Mouse (Mus musculus): ENCODE results near the gene Son. TPM values are rescaled to one million over a fixed set of nuclear protein-coding genes. Genes with fewer than 3 reads are reported as not detected.

Gene Son
- polyA plus RNA-seq, 1 experiment from 2014 or later = 142 TPM

- WGBS = 11% methylated on average over 39 of the region's 39 CpGs
- Histone ChIP-seq H3K27me3 (no peaks in the 10 kb centered on the region), H3K4me2 (replicated peaks) (peak within 1 kb of the TSS; percentile 69), H3K4me3 (peak within 1 kb of the TSS; percentile 73), H3K4me1 (peaks cover 7% of the 10 kb centered on the region; the same call in 1 of the 2 replicates), H3K9ac (replicated peaks) (peak within 1 kb of the TSS; percentile 71), H3K36me3 (peaks cover 33% of the 10 kb centered on the region), H3K27ac (replicated peaks) (no peak within 1 kb of the TSS), H3K9me3 (no peaks in the 10 kb centered on the region)
- ATAC-seq (replicated peaks) = peak; percentile 96
These were observed 28.5 kb upstream of the Son start, which contains the start of gene Dnajc28 for GRCm38 (mm10) chr16:91618511-91619501. TSS of gene Dnajc28 (minus strand) at chr16:91619026.

- Histone ChIP-seq H3K36me3 (peaks cover 45% of the 10 kb centered on the region), H3K4me2 (replicated peaks) (no peak overlapping the region), H3K4me1 (peaks cover 7% of the 10 kb centered on the region; the same call in 1 of the 2 replicates), H3K27me3 (no peaks in the 10 kb centered on the region), H3K4me3 (no peak overlapping the region), H3K9me3 (no peaks in the 10 kb centered on the region), H3K9ac (replicated peaks) (no peak overlapping the region), H3K27ac (replicated peaks) (no peak overlapping the region)
- ATAC-seq (replicated peaks) = no peak
- WGBS = 93% methylated on average over 5 of the region's 5 CpGs
These were observed 27.1 kb upstream of the Son start for GRCm38 (mm10) chr16:91620185-91620584.

GRCm38 (mm10) chr16:91620991-91621390 lies 26.3 kb upstream of the Son start:
- Histone ChIP-seq H3K27me3 (no peaks in the 10 kb centered on the region), H3K9me3 (no peaks in the 10 kb centered on the region), H3K9ac (replicated peaks) (no peak overlapping the region), H3K36me3 (peaks cover 49% of the 10 kb centered on the region), H3K4me1 (peaks cover 7% of the 10 kb centered on the region; the same call in 1 of the 2 replicates), H3K4me2 (replicated peaks) (no peak overlapping the region), H3K27ac (replicated peaks) (no peak overlapping the region), H3K4me3 (no peak overlapping the region)
- 93% methylated on average over 11 of the region's 11 CpGs for WGBS
- ATAC-seq (replicated peaks) = no peak

GRCm38 (mm10) chr16:91623074-91623473 lies 24.2 kb upstream of the Son start:
- no peak overlapping the region for H3K27ac ChIP-seq (replicated peaks)
- H3K9ac ChIP-seq (replicated peaks) = no peak overlapping the region
- no peak for ATAC-seq (replicated peaks)
- peaks cover 4% of the 10 kb centered on the region; the same call in 1 of the 2 replicates for H3K4me1 ChIP-seq
- H3K9me3 ChIP-seq = no peaks in the 10 kb centered on the region
- H3K36me3 ChIP-seq = peaks cover 64% of the 10 kb centered on the region
- H3K4me2 ChIP-seq (replicated peaks) = no peak overlapping the region
- no peaks in the 10 kb centered on the region for H3K27me3 ChIP-seq
- 94% methylated on average over 9 of the region's 9 CpGs for WGBS
- no peak overlapping the region for H3K4me3 ChIP-seq

GRCm38 (mm10) chr16:91627831-91628230 lies 19.5 kb upstream of the Son start:
- no peaks in the 10 kb centered on the region for H3K27me3 ChIP-seq
- no peak overlapping the region for H3K4me2 ChIP-seq (replicated peaks)
- WGBS = 90% methylated on average over 7 of the region's 7 CpGs
- H3K9me3 ChIP-seq = no peaks in the 10 kb centered on the region
- no peak overlapping the region for H3K27ac ChIP-seq (replicated peaks)
- H3K36me3 ChIP-seq = peaks cover 69% of the 10 kb centered on the region
- no peaks in the 10 kb centered on the region for H3K4me1 ChIP-seq
- no peak overlapping the region for H3K9ac ChIP-seq (replicated peaks)
- no peak overlapping the region for H3K4me3 ChIP-seq
- ATAC-seq (replicated peaks) = no peak

- Histone ChIP-seq H3K36me3 (peaks cover 67% of the 10 kb centered on the region), H3K4me3 (no peak overlapping the region), H3K4me2 (replicated peaks) (no peak overlapping the region), H3K9ac (replicated peaks) (no peak overlapping the region), H3K9me3 (no peaks in the 10 kb centered on the region), H3K27me3 (no peaks in the 10 kb centered on the region), H3K27ac (replicated peaks) (no peak overlapping the region), H3K4me1 (no peaks in the 10 kb centered on the region)
- no peak for ATAC-seq (replicated peaks)
- WGBS = 92% methylated on average over 3 of the region's 3 CpGs
These were observed 18.6 kb upstream of the Son start for GRCm38 (mm10) chr16:91628673-91629072.

GRCm38 (mm10) chr16:91629749-91630148 lies 17.6 kb upstream of the Son start:
- no peaks in the 10 kb centered on the region for H3K9me3 ChIP-seq
- peaks cover 63% of the 10 kb centered on the region for H3K36me3 ChIP-seq
- no peak overlapping the region for H3K4me3 ChIP-seq
- H3K9ac ChIP-seq (replicated peaks) = no peak overlapping the region
- no peak overlapping the region for H3K27ac ChIP-seq (replicated peaks)
- WGBS = 89% methylated on average over 4 of the region's 4 CpGs
- H3K4me1 ChIP-seq = no peaks in the 10 kb centered on the region
- no peak overlapping the region for H3K4me2 ChIP-seq (replicated peaks)
- no peak for ATAC-seq (replicated peaks)
- H3K27me3 ChIP-seq = no peaks in the 10 kb centered on the region

- peaks cover 65% of the 10 kb centered on the region for H3K36me3 ChIP-seq
- WGBS = 59% methylated on average over 1 of the region's 1 CpGs
- ATAC-seq (replicated peaks) = no peak
- no peaks in the 10 kb centered on the region for H3K27me3 ChIP-seq
- H3K27ac ChIP-seq (replicated peaks) = no peak overlapping the region
- H3K4me2 ChIP-seq (replicated peaks) = no peak overlapping the region
- H3K4me3 ChIP-seq = no peak overlapping the region
- H3K9ac ChIP-seq (replicated peaks) = no peak overlapping the region
- no peaks in the 10 kb centered on the region for H3K4me1 ChIP-seq
- H3K9me3 ChIP-seq = no peaks in the 10 kb centered on the region
These were observed 16.7 kb upstream of the Son start for GRCm38 (mm10) chr16:91630584-91630983.

- H3K36me3 ChIP-seq = peaks cover 73% of the 10 kb centered on the region
- no peak overlapping the region for H3K9ac ChIP-seq (replicated peaks)
- H3K27ac ChIP-seq (replicated peaks) = no peak overlapping the region
- H3K9me3 ChIP-seq = no peaks in the 10 kb centered on the region
- H3K4me3 ChIP-seq = no peak overlapping the region
- no peak for ATAC-seq (replicated peaks)
- no peaks in the 10 kb centered on the region for H3K27me3 ChIP-seq
- 87% methylated on average over 5 of the region's 5 CpGs for WGBS
- no peak overlapping the region for H3K4me2 ChIP-seq (replicated peaks)
- no peaks in the 10 kb centered on the region for H3K4me1 ChIP-seq
These were observed 14.9 kb upstream of the Son start for GRCm38 (mm10) chr16:91632439-91632838.

GRCm38 (mm10) chr16:91632940-91633339 lies 14.4 kb upstream of the Son start:
- no peak overlapping the region for H3K4me2 ChIP-seq (replicated peaks)
- H3K9me3 ChIP-seq = no peaks in the 10 kb centered on the region
- H3K4me3 ChIP-seq = no peak overlapping the region
- H3K9ac ChIP-seq (replicated peaks) = no peak overlapping the region
- 94% methylated on average over 7 of the region's 7 CpGs for WGBS
- peaks cover 73% of the 10 kb centered on the region for H3K36me3 ChIP-seq
- no peak overlapping the region for H3K27ac ChIP-seq (replicated peaks)
- ATAC-seq (replicated peaks) = no peak
- H3K27me3 ChIP-seq = no peaks in the 10 kb centered on the region
- no peaks in the 10 kb centered on the region for H3K4me1 ChIP-seq

- no peak overlapping the region for H3K4me2 ChIP-seq (replicated peaks)
- no peaks in the 10 kb centered on the region for H3K27me3 ChIP-seq
- H3K36me3 ChIP-seq = peaks cover 72% of the 10 kb centered on the region
- no peak overlapping the region for H3K27ac ChIP-seq (replicated peaks)
- WGBS = 92% methylated on average over 12 of the region's 12 CpGs
- ATAC-seq (replicated peaks) = no peak
- H3K9me3 ChIP-seq = no peaks in the 10 kb centered on the region
- no peak overlapping the region for H3K9ac ChIP-seq (replicated peaks)
- no peaks in the 10 kb centered on the region for H3K4me1 ChIP-seq
- H3K4me3 ChIP-seq = no peak overlapping the region
These were observed 13.7 kb upstream of the Son start for GRCm38 (mm10) chr16:91633641-91634040.

GRCm38 (mm10) chr16:91639161-91639560 lies 8.1 kb upstream of the Son start:
- no peak overlapping the region for H3K9ac ChIP-seq (replicated peaks)
- no peaks in the 10 kb centered on the region for H3K27me3 ChIP-seq
- ATAC-seq (replicated peaks) = no peak
- no peaks in the 10 kb centered on the region for H3K4me1 ChIP-seq
- WGBS = 95% methylated on average over 5 of the region's 5 CpGs
- no peak overlapping the region for H3K4me2 ChIP-seq (replicated peaks)
- no peaks in the 10 kb centered on the region for H3K9me3 ChIP-seq
- H3K36me3 ChIP-seq = peaks cover 72% of the 10 kb centered on the region
- H3K4me3 ChIP-seq = no peak overlapping the region
- H3K27ac ChIP-seq (replicated peaks) = no peak overlapping the region

All from forebrain, embryonic 15.5 days (tissue).